Mouse (Mus musculus): ENCODE measurements around the gene Abhd17b. TPM values are rescaled to one million over a fixed set of nuclear protein-coding genes. Genes with fewer than 3 reads are reported as not detected.
"Not testable (repeated sequence)": the region's sequence is repeated elsewhere in the genome, so short reads cannot be mapped to it uniquely, and the experiment has no call there.

Gene Abhd17b
- 81.0 and 86.6 TPM in 2 replicates for total RNA-seq (2015)
- total RNA-seq (2017): 54.6 and 57.9 TPM in 2 replicates

GRCm38 (mm10) chr19:21653172-21653981 lies at the start of gene Abhd17b:
Gene Abhd17b, plus strand, starts transcription at chr19:21653185.
- ATAC-seq (replicated peaks; ENCODE audit: poor library complexity): no peak; the same call in 1 of the 2 replicates

GRCm38 (mm10) chr19:21603836-21604235 lies 49.1 kb upstream of the Abhd17b start:
- ATAC-seq (replicated peaks; ENCODE audit: poor library complexity): peak; percentile 75

GRCm38 (mm10) chr19:21605294-21605693 lies 47.7 kb upstream of the Abhd17b start:
- ATAC-seq (replicated peaks; ENCODE audit: poor library complexity): peak; percentile 62

- ATAC-seq (replicated peaks; ENCODE audit: poor library complexity): no peak
Measured at GRCm38 (mm10) chr19:21610240-21610639, 42.7 kb upstream of the Abhd17b start.

GRCm38 (mm10) chr19:21611297-21611696 lies 41.7 kb upstream of the Abhd17b start:
- no peak for ATAC-seq (replicated peaks; ENCODE audit: poor library complexity)

- peak; percentile 83 for ATAC-seq (replicated peaks; ENCODE audit: poor library complexity)
Measured at GRCm38 (mm10) chr19:21611725-21612575, 41.0 kb upstream of the Abhd17b start.

GRCm38 (mm10) chr19:21615801-21616200 lies 37.2 kb upstream of the Abhd17b start:
- ATAC-seq (replicated peaks; ENCODE audit: poor library complexity): peak; percentile 32; the same call in 1 of the 2 replicates

- peak; percentile 97 for ATAC-seq (replicated peaks; ENCODE audit: poor library complexity)
Measured at GRCm38 (mm10) chr19:21623410-21624147, 29.4 kb upstream of the Abhd17b start.

- no peak for ATAC-seq (replicated peaks; ENCODE audit: poor library complexity)
Measured at GRCm38 (mm10) chr19:21624148-21624535, 28.8 kb upstream of the Abhd17b start.

- no peak for ATAC-seq (replicated peaks; ENCODE audit: poor library complexity)
Measured at GRCm38 (mm10) chr19:21626271-21626988, 26.6 kb upstream of the Abhd17b start.

GRCm38 (mm10) chr19:21628440-21628839 lies 24.5 kb upstream of the Abhd17b start:
- not testable (repeated sequence) for ATAC-seq (replicated peaks; ENCODE audit: poor library complexity)

GRCm38 (mm10) chr19:21629030-21629429 lies 24.0 kb upstream of the Abhd17b start:
- no peak for ATAC-seq (replicated peaks; ENCODE audit: poor library complexity)

GRCm38 (mm10) chr19:21629501-21629900 lies 23.5 kb upstream of the Abhd17b start:
- ATAC-seq (replicated peaks; ENCODE audit: poor library complexity): no peak

- peak; percentile 87 for ATAC-seq (replicated peaks; ENCODE audit: poor library complexity)
Measured at GRCm38 (mm10) chr19:21630656-21631331, 22.2 kb upstream of the Abhd17b start.

- ATAC-seq (replicated peaks; ENCODE audit: poor library complexity): no peak
Measured at GRCm38 (mm10) chr19:21635406-21635805, 17.6 kb upstream of the Abhd17b start.

- ATAC-seq (replicated peaks; ENCODE audit: poor library complexity): peak; percentile 14; the same call in 1 of the 2 replicates
Measured at GRCm38 (mm10) chr19:21636907-21637306, 16.1 kb upstream of the Abhd17b start.

- no peak for ATAC-seq (replicated peaks; ENCODE audit: poor library complexity)
Measured at GRCm38 (mm10) chr19:21637672-21638071, 15.3 kb upstream of the Abhd17b start.

GRCm38 (mm10) chr19:21643935-21644334 lies 9.1 kb upstream of the Abhd17b start:
- peak; percentile 37; the same call in 1 of the 2 replicates for ATAC-seq (replicated peaks; ENCODE audit: poor library complexity)

GRCm38 (mm10) chr19:21645301-21645700 lies 7.7 kb upstream of the Abhd17b start:
- ATAC-seq (replicated peaks; ENCODE audit: poor library complexity): no peak

GRCm38 (mm10) chr19:21646142-21646541 lies 6.8 kb upstream of the Abhd17b start:
- ATAC-seq (replicated peaks; ENCODE audit: poor library complexity): peak; percentile 53

All from megakaryocyte progenitor cell, adult 5-6 weeks (primary cell).